Mouse (Mus musculus) neutrophil, adult 83 days (primary cell): ENCODE measurements around the gene Caprin1. TPM values are rescaled to one million over a fixed set of nuclear protein-coding genes. Genes with fewer than 3 reads are reported as not detected.

Experiments used
- total RNA-seq, 2 experiments: library from RNA; stranded (reverse); gene quantifications; one replicate each; pipeline ENCODE4 v1.2.4; 2023

Gene Caprin1
- 100 to 1,000 TPM; 174 to 181 TPM for total RNA-seq

DNA sequence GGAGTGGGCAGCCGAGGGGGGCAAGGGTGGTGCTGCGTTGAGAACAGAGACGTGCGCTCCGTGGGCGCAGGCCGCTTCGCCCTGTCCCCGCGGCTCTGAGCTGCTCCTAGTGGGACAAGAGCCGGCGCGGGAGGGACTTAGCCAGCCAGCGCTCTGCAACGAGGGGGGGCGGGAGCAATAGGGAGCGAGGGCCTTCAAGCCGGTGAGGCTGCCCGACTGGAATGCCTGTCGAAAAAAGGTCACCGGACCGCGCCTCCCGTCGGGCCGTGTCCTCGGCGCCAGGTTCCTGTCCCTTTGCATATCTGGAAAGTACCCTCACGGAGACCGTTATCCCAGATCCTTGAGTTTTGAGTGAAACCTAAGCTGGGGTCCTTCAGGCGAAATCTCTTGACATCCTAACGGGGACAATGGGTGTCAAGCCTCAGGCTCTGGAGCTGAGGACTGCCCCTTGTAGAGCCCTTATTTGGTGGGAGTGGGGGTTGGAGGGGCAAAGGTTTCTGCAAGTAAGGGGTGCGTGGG is at the start of gene Caprin1:
TSS of gene Caprin1 (minus strand) at position 159 of the 519 bp plus-strand sequence.

DNA sequence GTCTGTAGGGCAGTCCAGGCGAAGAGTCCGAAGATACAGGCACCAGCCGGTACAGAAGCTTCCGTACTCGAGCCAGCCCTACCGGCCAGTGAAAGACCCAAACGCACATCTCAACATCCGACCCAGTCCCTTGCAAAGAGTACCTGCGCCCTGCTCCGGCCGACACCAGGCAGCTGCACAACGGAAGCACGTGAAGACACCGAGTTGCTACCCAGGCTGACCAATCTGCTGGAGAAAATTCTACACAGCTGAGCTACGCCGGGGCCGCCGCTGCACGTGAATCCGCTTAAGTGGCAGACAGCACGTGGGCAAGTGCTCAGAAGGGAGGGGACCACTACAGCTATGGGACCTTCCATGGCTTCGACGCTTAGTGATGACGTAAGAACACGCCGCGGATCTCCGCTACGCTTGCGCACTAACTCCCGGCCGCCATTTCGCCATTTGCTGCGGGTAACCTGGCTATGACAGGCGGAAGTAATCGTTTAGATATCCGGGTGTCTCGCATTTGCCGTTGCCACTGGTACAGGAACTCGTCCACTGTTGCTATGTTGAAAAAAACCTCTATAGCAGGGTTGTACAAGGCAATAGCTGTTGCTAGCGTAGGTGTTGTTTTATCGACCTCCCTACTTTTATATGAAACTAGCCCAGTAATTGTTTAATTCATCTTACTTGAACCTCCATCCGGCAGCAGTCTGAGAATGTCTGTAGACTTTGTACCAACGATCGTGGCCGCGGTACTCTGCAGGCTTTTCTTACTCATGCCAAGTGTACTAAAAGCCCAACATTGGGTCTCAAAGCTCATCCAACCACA is 36.3 kb downstream of the Caprin1 start, which contains the start of gene Nat10:
TSS of gene Nat10 (minus strand) at position 365 of the 811 bp plus-strand sequence.

Other genes with a start within 250 kb of the Caprin1 start
- gene Abtb2, start 231.3 kb downstream of the Caprin1 start, total RNA-seq, result 10 to 100 TPM; 41.3 to 49.7 TPM
- gene Nat10, start 36.4 kb downstream of the Caprin1 start, total RNA-seq, result 10 to 100 TPM; 15.4 to 18.9 TPM
- gene Lmo2, start 160.3 kb upstream of the Caprin1 start, total RNA-seq, result 10 to 100 TPM; 89.4 to 90.2 TPM
- gene Fbxo3, start 230.1 kb upstream of the Caprin1 start, total RNA-seq, result 10 to 100 TPM; 34.6 to 35.7 TPM
- not detected for gene 4931422A03Rik, start 230.7 kb upstream of the Caprin1 start, total RNA-seq